Mouse (Mus musculus) pancreas, adult 10 weeks (tissue): Measurements from ENCODE around the gene Dnttip2. TPM values are rescaled to one million over a fixed set of nuclear protein-coding genes. Genes with fewer than 3 reads are reported as not detected.

Experiments used
- polyA plus RNA-seq: library from polyadenylated mRNA; stranded (reverse); fragments of 350-450 nt; fragmentation: Illumina TruSeq; extraction: RNeasy Lipid Tissue Mini Kit (QIAGEN cat#74804); gene quantifications from one replicate; pipeline ENCODE4 v1.2.3, GENCODE M21; 2015; ENCODE audit warnings: low read depth, low replicate concordance; ENCODE audit not compliant: insufficient read depth

Dnttip2 gene
- polyA plus RNA-seq, result 6.4 TPM

GRCm38 (mm10) chr3:122274241-122275024 lies at the start of gene Dnttip2:
Gene Dnttip2, plus strand, starts transcription at chr3:122274388.

GRCm38 (mm10) chr3:122245215-122245877 lies 28.8 kb upstream of the Dnttip2 start, which contains the start of gene Gclm:
Gene Gclm, plus strand, starts transcription at chr3:122245557.

GRCm38 (mm10) chr3:122293954-122294850 lies 20.0 kb downstream of the Dnttip2 start, which contains the start of gene Bcar3:
Gene Bcar3, plus strand, starts transcription at chr3:122294136.

Other genes with a start within 250 kb of the Dnttip2 start
- gene Abca4, start 229.9 kb upstream of the Dnttip2 start, polyA plus RNA-seq, result 1.7 TPM
- 9.0 TPM for gene Gclm, start 28.8 kb upstream of the Dnttip2 start, polyA plus RNA-seq
- 6.2 TPM for gene Bcar3, start 19.7 kb downstream of the Dnttip2 start, polyA plus RNA-seq